Mouse (Mus musculus) heart, postnatal 0 days (tissue): ENCODE results near the gene Nfasc.

ENCODE experiments used
- CTCF ChIP-seq: IDR thresholded peaks from 2 replicates; pipeline ENCODE4 v1.5.1; 2016; ENCODE audit warnings: antibody characterized with exemption, control low read depth, low read depth
- EP300 ChIP-seq: IDR thresholded peaks from 2 replicates; pipeline ENCODE4 v1.6.1; 2016; ENCODE audit warnings: antibody characterized with exemption, low read depth

- TF ChIP-seq CTCF, result peak; percentile 22; the same call in 1 of the 2 replicates
- no peak for TF ChIP-seq EP300
Observed at GRCm38 (mm10) chr1:132520764-132521163, 220.8 kb downstream of the Nfasc start.
